Mouse (Mus musculus): ENCODE data around the gene Plac9b.
"Not testable (repeated sequence)": the region's sequence is repeated elsewhere in the genome, so short reads cannot be mapped to it uniquely, and the experiment has no call there.

Plac9b gene

DNA sequence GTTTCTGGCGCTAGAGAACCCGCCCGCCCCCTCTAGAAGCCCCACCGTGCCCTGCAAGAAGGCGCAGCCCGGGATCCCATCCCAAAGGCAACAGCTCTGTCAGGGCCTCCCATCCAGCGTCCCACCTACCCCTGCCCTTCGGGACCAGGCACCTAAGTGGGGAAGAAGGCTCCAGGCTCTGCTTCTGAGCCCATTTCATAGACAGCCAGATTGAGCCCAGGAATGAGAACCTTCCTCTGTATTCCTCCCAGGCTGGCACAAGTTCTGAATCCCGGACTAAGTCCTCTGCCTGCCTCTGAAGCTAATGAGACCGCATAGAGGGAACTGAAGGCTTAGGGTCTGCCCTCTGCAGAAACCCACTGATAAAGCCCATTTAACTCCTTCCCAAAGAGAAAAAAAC, at the start of gene Plac9b:
Gene Plac9b (minus strand): TSS at position 101 of the 400 bp plus-strand sequence.
- not testable (repeated sequence) for DNase-seq

DNA sequence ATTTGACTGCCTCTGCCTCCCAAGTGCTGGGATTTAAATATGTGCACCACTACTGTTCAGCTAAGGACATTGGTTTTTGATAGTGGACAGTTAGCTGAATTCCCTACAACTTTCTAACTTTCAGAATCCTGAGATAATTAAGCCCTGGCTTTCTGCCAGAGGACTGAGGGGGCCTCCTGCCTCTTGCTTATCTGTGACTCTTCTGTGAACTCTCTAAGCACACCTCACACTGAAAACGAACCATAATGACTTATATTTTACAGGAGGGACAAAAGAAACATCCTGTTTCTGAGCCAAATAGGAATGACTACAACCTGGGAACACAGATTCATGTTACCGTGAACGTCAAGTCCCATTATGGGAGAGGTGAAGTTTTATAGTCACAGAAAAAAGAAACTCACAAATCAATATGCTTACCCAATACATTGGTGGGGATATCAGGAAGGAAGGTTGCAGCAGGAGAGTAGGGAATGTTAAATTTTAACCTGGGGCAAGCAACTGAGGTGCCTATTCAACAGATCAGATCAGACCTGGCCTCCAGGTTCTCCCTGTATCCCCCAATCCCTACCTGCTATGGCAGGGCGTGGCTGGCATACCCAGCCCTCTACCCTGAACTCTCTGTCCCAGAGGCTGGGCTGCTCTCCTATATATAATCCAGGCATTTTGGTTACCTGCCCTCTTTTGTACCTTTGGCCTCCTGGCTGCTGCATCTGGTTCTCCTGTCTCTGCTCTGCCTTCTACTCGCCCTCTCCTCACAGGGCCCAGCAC, 34.1 kb upstream of the Plac9b start:
- not testable (repeated sequence) for DNase-seq

- DNase-seq: not testable (repeated sequence)
These were observed 24.6 kb upstream of the Plac9b start, which contains the start of gene Tmem254b for GRCm38 (mm10) chr14:26206926-26207247. TSS of gene Tmem254b (minus strand) at chr14:26207041.

DNA sequence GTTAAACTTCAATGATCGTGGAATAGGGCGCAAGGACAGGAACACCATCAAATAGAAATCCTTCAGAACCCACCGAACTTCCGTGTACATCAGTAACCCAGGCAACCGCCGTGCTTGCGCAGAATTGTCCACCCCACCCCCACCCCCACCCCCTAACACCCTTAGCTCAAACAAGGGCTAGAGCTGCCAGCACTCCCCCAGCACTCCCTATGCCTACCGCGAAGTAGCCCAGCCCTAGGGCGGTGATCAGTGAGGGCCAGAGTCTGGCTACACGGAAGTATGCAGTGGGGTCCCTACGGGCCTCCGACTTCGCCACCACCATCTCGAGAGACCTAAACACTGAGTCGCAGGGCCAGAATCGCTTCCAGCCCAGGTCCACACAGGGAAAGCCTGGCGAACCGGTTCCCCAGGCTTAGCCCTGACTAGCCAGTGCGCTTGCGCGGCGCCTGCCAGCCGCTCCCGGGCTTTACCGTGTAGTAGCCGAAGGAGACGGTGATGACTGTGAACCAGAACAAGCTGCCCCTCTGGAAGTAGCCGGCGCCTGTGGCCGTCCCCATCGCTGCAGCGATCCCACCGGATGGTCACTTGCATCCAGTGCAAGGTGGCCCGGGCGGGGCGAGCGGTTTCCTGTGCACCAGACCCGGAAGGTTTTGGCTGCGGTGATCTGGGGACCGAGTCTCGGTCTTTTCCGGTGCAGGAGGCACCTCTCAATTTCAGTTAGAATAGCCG, 24.1 kb upstream of the Plac9b start:
- DNase-seq: not testable (repeated sequence)

- not testable (repeated sequence) for DNase-seq
These were observed 15.6 kb upstream of the Plac9b start for GRCm38 (mm10) chr14:26197851-26198250.

DNA sequence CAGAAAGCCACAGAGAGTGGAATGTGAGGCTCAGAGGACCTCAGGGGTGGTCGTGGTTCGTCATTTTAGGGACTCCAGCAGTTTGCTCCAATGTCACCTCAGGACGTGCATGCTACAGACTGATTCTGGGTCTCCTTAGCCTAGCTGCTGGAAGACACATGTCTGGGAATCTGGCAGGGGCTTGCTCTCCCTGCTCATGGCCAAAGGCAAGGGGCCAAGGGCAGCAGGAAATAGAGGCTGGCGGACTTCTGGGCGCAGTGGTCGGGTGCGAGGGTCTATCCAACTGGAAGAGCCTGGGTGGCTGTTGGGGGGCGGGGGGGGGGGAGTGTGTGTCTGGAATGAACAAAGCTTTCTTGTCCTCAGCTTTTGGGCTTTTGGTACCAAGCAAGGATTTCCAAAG, 6.1 kb upstream of the Plac9b start:
- DNase-seq: not testable (repeated sequence)

GRCm38 (mm10) chr14:26186638-26187037, 4.4 kb upstream of the Plac9b start:
- not testable (repeated sequence) for DNase-seq

DNA sequence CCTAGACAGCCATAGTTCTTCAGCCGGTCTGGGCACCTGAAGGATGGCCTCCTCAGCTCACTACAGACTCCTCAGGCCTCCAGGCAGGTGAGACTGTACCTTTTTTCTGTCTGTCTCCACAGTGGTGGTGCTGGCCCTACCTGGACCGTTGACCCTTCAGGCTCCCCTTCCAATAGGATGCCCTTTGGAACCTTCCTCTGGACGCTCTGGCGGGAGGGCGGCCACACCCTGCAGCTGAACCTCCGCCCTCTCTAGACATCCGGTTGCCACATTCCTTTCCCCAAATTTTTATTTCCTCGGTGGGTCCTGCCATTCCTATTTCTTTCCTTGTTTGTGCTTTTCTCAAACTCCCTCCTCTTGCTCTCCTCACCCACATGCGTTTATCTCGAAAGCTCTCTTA, 620 bp downstream of the Plac9b start:
- DNase-seq: not testable (repeated sequence)

GRCm38 (mm10) chr14:26175028-26175427, 7.3 kb downstream of the Plac9b start:
- not testable (repeated sequence) for DNase-seq

DNA sequence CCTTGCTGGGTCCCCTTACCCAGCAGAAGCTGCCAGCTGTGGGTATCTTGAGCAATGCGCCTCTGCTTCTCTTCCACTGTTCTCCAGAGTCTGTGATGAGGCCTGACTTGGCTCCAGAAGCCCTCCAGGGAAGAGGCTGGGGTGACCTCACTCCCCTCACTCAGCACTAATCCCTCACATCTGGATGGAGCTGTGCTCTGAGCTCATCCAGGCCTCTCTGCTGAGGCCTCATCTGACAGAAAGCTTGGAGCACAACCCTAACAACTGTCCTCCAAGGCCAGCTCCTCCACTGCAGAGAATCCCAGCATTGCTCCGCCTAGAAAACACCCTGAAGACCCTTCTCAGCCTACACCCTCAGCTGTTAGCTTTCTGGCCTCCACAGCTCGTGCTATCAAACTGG, 8.3 kb downstream of the Plac9b start:
- not testable (repeated sequence) for DNase-seq

- DNase-seq: not testable (repeated sequence)
These were observed 17.0 kb downstream of the Plac9b start for GRCm38 (mm10) chr14:26165266-26165665.

DNA sequence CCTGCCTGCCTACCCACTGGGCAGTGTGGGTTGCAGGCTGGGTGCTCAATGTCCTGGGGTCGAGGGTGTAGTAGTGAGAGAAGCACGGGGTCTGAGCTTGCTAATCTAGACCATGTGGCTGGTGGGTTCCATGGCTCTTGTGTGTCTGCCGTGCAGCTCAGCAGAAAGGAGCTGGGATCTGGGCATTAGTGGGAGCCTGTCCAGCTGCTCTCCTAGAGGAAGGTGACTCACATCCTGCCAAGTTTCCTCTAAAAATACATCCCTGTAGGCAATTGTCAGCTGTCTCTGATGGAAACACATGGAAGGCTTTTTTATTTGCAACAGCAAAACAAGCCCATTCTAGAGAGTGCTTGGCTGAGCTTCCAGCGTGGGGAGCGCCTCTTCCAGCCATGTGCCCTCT, 19.9 kb downstream of the Plac9b start:
- not testable (repeated sequence) for DNase-seq

DNA sequence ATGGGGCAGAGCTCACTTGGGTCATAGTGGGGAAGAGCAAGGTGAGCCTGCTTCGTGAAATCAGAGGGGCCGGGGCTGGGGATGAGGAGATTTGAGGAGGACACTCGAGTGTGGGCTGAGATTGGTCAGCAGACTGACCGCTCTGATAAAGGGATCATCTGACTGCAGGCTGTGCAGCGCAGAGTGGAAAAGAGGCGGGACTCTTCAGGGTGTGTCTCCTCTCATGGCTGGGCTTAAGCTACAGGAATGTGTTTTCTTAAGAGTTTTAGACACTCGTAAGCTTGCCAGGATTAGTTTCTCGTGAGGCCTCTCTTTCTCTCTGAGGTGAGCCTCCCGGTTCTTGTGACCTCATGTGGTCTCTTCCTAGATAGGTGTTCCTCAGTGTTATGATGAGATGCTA, 21.1 kb downstream of the Plac9b start:
- not testable (repeated sequence) for DNase-seq

- not testable (repeated sequence) for DNase-seq
These were observed 26.2 kb downstream of the Plac9b start for GRCm38 (mm10) chr14:26156032-26156431.

DNA sequence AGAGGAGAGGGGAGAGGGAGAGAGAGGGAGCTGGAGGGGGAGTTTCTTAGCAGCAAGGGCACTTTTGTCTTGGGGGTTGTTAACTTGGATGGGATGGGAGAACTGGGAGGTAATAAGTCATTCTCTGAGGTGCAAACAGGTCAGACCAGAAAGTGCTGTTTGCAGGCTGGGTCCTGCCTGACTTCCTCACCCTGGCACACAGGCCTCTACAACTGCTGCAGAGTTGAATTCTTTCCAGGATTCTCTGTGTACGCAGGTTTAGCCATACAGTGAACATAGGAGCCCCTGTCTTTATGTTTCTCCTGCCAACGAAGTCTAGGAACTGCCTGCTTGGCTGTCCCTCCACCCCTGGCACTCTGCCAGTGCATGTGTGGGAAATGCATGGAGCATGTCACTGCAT, 35.2 kb downstream of the Plac9b start:
- DNase-seq: not testable (repeated sequence)

- DNase-seq: not testable (repeated sequence)
These were observed 63.2 kb downstream of the Plac9b start for GRCm38 (mm10) chr14:26119095-26119494.

DNA sequence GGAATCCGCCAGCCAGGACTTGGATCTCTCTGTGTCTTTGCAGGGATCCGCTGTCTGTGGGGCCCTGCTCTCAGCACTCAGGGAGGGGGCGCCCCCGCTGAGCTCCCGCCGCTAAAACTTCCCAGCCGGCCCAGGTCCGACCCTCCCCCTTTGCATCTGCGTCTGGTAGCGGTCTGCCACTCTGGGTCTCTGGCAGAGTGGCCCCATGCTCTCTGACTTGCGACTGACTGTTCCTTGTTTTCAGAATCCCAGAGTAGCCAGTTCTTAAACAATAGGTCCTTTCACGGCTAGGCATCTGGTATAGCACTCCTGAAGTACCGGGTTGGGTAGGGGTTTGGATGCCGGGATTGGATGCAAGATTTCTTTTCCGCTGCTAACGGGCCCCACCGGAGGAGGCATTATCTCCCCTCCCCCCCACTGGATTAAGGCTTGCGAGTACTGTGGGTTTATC, 63.7 kb downstream of the Plac9b start:
- not testable (repeated sequence) for DNase-seq

GRCm38 (mm10) chr14:26118150-26118549, 64.1 kb downstream of the Plac9b start, which contains the start of gene Duxbl2:
TSS of gene Duxbl2 (plus strand) at chr14:26118349.
- DNase-seq: not testable (repeated sequence)
